Mouse (Mus musculus): ENCODE measurements around the gene Gas7. TPM values are rescaled to one million over a fixed set of nuclear protein-coding genes. Genes with fewer than 3 reads are reported as not detected.

The Gas7 gene
- total RNA-seq, 2 experiments from 2014 or later, result 371 to 375 TPM

DNA sequence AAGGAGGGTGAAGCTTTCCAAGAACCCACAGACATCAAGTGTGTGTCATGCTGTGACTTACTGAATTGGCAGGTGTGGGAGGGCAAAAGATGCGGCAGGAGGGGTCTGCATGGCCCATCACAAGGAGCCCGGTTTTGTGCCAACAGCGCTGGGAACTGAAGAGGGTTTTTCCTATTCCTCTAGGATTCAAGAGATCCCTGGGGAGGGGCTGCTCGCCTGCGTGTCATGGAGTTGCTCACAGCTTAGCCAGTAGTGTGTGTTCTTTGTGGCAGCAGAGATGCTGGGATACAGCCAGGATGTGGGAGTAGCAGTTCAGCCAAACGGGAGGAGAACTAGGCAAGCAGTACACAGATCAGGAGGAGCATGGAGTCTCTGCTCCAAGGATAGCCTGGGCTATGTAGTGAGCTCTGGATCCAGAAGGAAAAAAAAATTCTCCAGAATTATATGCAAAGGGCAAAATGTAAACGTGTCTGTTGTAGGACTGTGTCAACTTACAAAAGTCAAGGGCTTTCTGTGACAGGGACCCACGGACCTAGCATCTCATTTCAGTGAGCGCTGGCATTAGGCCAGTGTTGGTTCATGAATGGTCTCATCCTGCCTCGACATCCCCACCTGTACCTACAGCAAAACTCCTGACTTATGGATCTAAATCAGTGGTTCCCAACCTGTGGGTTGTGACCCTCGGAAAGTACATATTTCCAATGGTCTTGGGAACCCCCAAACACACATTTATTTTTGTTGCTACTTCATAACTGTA, 193.6 kb downstream of the Gas7 start:
- intact Hi-C loops (cut with DNase I), result loop anchor here (10.0 kb wide), 1 partner anchor 274 kb away; no protein-coding TSS in a partner anchor

DNA sequence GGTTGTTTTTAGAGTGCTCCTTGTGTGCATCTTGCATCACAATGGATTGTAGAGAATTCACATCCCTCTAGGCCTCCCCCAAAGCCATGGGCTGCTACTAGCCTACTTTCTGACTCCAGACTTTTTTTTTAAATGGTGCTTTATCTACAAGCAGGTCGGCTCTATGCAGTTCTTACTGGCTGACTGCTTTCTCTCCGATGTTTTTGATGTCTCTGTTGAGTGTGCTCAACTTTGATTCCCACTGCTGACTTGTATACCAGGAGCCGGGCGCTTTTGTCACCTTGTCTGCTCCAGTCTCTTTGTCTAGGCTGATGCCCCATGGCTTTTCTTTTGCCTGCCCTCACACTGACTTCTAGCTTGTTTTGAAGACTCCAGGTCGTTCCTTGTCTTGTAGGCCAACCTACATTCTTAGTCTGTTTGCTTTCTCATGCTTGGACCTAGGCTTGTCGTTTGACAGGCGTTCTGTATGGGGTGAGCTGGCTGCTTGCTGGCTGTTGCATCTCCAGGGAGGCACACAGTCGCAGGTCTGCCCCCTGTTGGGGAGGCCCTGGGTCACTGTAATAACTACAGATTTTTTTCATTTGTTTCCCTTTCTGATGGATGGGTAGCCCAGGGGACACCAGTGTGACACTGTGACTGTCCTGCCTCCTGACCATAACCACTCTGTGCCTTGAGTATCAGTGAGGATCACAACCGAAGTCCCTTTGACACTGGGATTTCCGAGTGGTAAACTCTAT, 194.9 kb downstream of the Gas7 start:
- intact Hi-C loops (cut with DNase I), result loop anchor here (10.0 kb wide), 1 partner anchor 275 kb away; no protein-coding TSS in a partner anchor
- DNase-seq, result no peak

More for the DNA sequence above, 193.6 kb downstream of the Gas7 start:
- peak; percentile 68 for DNase-seq

DNA sequence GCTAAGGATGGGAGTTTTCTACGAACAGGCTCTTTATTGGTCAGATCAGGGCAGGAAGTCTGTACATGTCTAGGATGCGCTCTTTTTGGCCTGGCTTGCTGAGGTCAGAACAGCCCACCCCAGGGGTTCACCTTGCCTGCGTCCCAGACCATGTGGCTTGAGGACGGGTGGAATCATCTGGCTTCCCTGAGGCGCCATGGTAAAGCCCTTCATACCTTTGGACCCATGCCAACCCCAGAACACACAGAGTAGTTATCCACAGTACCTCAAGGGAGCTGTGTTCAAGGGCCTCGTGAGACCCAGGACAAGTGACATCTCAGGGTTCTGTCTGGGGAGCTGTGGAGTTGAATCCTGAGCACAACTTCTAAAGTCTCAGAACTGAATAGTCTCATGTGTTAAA, 196.5 kb downstream of the Gas7 start:
- intact Hi-C loops (cut with DNase I), result no loop called here
- no peak for DNase-seq

GRCm38 (mm10) chr11:67652194-67652892, 197.1 kb downstream of the Gas7 start:
- DNase-seq, result peak; percentile 73
- intact Hi-C loops (cut with DNase I), result no loop called here

- intact Hi-C loops (cut with DNase I), result no loop called here
- peak; percentile 62 for DNase-seq
Observed at GRCm38 (mm10) chr11:67652893-67653255, 197.6 kb downstream of the Gas7 start.

GRCm38 (mm10) chr11:67653521-67654090, 198.4 kb downstream of the Gas7 start:
- no peak for DNase-seq
- intact Hi-C loops (cut with DNase I), result no loop called here

- DNase-seq, result no peak
- intact Hi-C loops (cut with DNase I), result no loop called here
Observed at GRCm38 (mm10) chr11:67654514-67654913, 199.3 kb downstream of the Gas7 start.

DNA sequence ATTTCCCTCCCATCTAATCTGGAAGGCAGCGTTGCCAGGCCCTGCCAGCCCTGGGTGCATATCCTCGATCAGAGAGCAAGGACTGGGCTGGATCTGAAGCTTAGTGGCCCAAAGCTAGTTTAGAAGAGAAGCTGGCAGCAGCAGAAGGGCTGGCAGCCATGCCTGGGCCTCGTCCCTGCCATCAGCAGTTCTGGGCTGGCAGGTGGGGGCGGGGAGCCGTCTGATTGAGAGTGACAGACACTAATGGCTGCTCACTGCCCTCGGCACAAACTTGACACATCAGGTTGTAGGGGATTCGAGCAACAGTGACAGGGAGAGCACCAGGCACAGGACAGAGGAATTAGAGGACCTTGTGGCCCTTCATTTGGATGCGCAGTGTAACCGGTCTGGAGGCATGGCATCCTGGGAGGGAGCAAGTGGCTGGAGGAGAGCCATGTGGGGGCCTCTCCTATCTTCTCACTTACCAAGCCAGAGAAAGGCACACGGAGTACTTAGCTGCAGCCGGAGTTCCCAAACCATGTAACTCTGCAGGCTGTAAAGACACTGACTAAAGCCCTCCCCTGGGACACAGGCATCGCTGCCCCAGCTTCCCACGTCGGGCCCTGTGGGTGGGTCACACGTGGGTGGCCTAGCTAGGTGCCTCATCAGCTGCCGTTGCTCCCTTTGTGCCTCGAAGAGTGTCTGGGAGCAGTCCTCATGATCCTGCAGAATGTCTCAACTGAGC, 200.2 kb downstream of the Gas7 start:
- intact Hi-C loops (cut with DNase I), result no loop called here
- DNase-seq, result peak; percentile 85

GRCm38 (mm10) chr11:67656366-67656765, 201.1 kb downstream of the Gas7 start:
- intact Hi-C loops (cut with DNase I), result no loop called here
- DNase-seq, result no peak

GRCm38 (mm10) chr11:67656811-67657210, 201.6 kb downstream of the Gas7 start:
- intact Hi-C loops (cut with DNase I), result no loop called here
- no peak for DNase-seq

DNA sequence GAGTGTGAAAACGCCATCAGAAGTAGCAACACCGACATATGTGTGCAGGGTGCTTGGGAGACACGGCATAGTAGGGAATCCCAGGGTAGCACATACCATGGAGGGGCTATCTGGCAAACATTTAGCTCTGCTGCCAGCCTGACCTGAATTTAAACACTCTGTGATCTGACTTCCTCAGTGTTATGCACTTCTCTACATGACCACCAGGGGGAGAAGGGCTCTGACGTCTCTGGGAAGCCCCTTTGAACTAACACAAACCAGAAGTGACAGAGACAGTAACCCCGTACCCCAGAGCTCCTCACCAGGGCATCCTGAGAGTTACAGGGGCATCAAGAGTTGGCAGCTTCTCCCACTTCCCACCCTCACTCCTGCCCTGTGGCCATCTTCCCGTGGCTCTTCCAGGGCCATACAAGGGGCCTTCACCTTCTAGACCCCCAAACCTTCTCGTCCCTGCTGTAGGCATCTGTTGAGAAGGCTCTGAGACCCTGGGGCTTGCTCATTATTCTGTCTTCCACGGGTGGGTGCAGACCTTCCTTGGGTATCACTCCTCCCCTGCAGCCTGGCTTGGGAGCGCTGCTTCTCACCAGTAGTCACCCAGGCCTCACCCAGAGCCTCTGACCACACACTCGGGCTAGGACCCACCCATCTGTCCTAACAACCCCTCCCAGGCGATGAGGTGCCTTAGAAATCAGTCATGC, 202.6 kb downstream of the Gas7 start:
- intact Hi-C loops (cut with DNase I), result no loop called here

DNA sequence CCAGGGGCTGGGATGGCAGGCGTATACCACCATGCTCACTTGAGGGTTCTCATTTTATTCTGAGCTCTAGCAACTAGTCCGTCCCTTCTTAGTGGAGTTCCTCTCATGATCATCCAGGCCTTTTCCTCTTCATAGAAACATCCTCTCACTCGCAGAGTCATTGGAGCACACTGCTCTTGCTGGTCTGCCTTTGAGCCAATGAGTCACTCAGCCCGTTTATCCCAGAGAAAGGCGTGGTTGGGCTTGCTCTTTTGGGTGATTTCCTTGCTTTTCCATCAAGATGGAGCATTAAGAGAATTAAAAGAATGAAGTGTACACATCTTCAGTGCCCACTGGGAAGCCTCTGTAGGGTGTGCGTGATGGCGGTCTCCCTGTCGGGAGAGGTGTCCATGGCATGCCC, 206.2 kb downstream of the Gas7 start:
- no peak for DNase-seq
- intact Hi-C loops (cut with DNase I), result no loop called here

More for the DNA sequence above, 202.6 kb downstream of the Gas7 start:
- peak; percentile 56 for DNase-seq

- intact Hi-C loops (cut with DNase I), result no loop called here
- no peak for DNase-seq
Observed at GRCm38 (mm10) chr11:67663437-67663836, 208.2 kb downstream of the Gas7 start.

DNA sequence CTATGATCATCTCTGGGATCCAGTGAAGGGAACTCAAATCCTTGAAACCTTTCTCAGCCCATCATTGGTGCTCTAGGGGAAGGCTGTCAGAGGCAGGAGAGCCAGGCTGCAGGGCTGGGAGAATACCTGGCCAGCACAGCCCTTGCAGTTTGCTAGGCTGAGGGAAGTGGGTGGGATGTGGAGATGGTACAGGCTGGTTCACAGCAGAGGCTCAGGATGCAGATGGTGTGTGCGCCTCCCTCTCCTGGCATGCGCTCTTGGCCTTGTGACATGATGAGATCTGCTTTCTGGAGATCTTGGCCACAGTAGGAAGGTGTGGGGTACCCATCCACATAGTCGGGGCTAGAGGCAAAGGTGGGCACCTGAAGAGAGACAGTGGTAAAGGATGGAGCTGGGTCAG, 209.0 kb downstream of the Gas7 start:
- intact Hi-C loops (cut with DNase I), result no loop called here
- peak; percentile 63 for DNase-seq

GRCm38 (mm10) chr11:67664918-67665317, 209.7 kb downstream of the Gas7 start:
- DNase-seq, result no peak
- intact Hi-C loops (cut with DNase I), result no loop called here

DNA sequence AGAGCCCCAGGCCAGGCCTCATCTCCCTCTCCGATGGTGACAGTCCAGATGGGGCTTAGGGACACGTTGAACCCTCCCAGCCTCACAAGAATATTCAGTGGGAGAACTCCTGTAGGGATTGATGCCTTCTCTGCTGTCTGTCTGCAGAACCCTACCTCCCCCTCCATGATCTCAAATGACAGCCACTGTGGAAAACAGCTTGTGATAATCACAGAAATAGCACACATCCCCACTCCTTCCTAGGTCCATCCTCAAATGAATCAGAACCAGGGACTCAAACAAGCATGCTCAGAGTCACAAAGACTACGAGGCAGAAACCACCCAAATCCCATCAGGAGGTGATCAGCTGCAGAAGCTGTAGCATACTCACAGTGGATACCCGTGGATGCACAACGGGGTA, 210.9 kb downstream of the Gas7 start:
- DNase-seq, result no peak
- intact Hi-C loops (cut with DNase I), result no loop called here

GRCm38 (mm10) chr11:67667531-67668332, 212.5 kb downstream of the Gas7 start:
- intact Hi-C loops (cut with DNase I), result no loop called here

DNA sequence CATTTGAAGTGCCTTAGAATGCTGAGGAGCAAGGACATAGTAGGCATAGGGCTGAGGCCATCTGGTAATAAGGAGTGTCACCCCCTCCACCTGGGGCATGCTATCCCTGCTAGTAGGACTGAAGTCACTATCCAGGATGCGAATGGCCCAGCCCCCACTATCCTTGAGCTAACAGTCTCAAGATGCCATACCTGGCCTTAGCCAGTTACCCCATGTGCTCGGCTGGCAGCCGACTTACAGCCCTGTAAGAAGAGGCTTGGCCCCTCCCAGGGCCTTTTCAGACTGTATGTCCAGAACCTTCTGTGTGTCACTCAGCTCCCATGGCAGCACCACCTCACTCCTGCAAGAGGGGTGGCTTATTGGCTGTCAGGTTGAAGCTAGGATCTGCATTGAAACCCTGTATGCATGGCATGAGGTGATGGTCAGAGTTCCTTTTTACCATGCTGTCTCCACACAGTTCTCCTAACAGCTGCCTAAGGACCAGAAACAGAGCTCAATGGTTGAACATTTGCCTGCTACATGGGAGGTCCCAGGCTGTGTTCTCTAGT, 213.3 kb downstream of the Gas7 start:
- intact Hi-C loops (cut with DNase I), result no loop called here
- peak; percentile 22 for DNase-seq

More at GRCm38 (mm10) chr11:67667531-67668332, 212.5 kb downstream of the Gas7 start:
- DNase-seq, result peak; percentile 79

DNA sequence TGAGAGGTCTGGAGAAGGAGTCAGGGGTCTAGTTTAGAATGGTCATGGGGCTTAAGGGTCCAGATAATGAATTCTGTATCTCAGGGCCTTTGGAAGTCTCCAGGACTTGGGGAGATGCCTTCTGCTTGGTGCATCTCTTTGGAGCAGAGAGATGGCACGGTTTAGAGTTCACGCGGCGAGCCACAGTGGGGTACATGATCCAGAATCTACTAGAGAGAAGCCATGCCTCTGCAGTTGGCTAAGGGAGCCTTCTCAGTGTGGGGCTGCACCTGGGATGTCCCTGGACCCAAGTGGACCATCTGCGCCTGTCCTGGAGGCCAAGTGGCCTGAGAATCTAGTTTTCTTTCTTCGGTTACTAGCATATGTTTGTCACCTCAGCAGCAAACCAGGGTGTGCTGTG, 214.8 kb downstream of the Gas7 start:
- intact Hi-C loops (cut with DNase I), result no loop called here
- peak; percentile 61 for DNase-seq

All from left cerebral cortex, postnatal 4 days (tissue).